Comparison of ENCODE assay signal across 29 mouse cellular contexts in genomic region chr3:27162410-27162804, GRCm38 (mm10). TPM values are rescaled to one million over a fixed set of nuclear protein-coding genes. Genes with fewer than 3 reads are reported as not detected.
DNase-seq lines count a peak whose midpoint lies in the region; ATAC-seq and TF ChIP-seq lines count a peak whose summit lies in the region.
"Had no signal": no experiment of that assay in that cellular context is flagged by ENCODE, and none has a peak within 500 bp of the region (broad histone marks: within the 10 kb centered on the region; RNA-seq: fewer than 3 reads in every experiment).

No protein-coding gene starts in this region.

- no peak for ATAC-seq in kidney, embryonic 16.5 days (ENCODE audit: low FRiP score, low TSS enrichment)
- peak; percentile 78 for ATAC-seq in intestine, embryonic 15.5 days
- peak; percentile 50 for ATAC-seq in megakaryocyte-erythroid progenitor cell, adult 5-6 weeks (replicated peaks; ENCODE audit: low FRiP score, low TSS enrichment, poor library complexity, severe bottlenecking)
- ATAC-seq: activated CD4-positive, CD25-positive, alpha-beta regulatory T cell, adult 4 months; forebrain, embryonic 15.5 days; hindbrain, embryonic 16.5 days had no signal

- DNase-seq in kidney, adult 2 months = no peak
- peak; percentile 66 for DNase-seq in MEL-GATA-1-ER (ENCODE audit: extremely low read depth, low read depth)
- no peak for DNase-seq in heart, postnatal 4 days
- no peak for DNase-seq in kidney, postnatal 14 days
- DNase-seq: adrenal gland, postnatal 10 days; adrenal gland, postnatal 36 days; B cell, adult 2 months; cerebellum, adult 18-20 months; cerebellum, adult 9-11 months; cerebellum, postnatal 25 days; embryo, embryonic 11 days; gastrocnemius, postnatal 25 days; heart, adult 2 months had no signal

- H3K27ac ChIP-seq in kidney, adult 2 months (ENCODE audit: insufficient read depth, low read depth, low read length) = peak overlapping the region; percentile 88
- H3K27ac ChIP-seq in kidney, embryonic 16.5 days (ENCODE audit: low read length) = no peak overlapping the region
- H3K27ac ChIP-seq in intestine, embryonic 15.5 days = no peak overlapping the region
- H3K27ac ChIP-seq: embryonic facial prominence, embryonic 10.5 days; embryonic facial prominence, embryonic 13.5 days; forebrain, embryonic 12.5 days; forebrain, embryonic 15.5 days; heart, adult 2 months; heart, embryonic 10.5 days; heart, embryonic 13.5 days; hindbrain, embryonic 10.5 days; hindbrain, embryonic 13.5 days had no signal

- TF ChIP-seq POLR2A in kidney, adult 2 months (IDR thresholded peaks at IDR 0.05; ENCODE audit: low read depth, low read length) = no peak

- no peak overlapping the region for H3K4me3 ChIP-seq in kidney, adult 2 months (ENCODE audit: insufficient read depth, low read depth, low read length)
- H3K4me3 ChIP-seq in kidney, embryonic 16.5 days (ENCODE audit: low read length) = no peak overlapping the region
- no peak overlapping the region for H3K4me3 ChIP-seq in intestine, embryonic 15.5 days (replicated peaks)
- H3K4me3 ChIP-seq: embryonic facial prominence, embryonic 10.5 days; embryonic facial prominence, embryonic 13.5 days; erythroblast, embryonic 14.5 days; forebrain, embryonic 12.5 days; forebrain, embryonic 15.5 days; heart, adult 2 months; heart, embryonic 10.5 days; heart, embryonic 13.5 days; hindbrain, embryonic 10.5 days; hindbrain, embryonic 13.5 days had no signal

- H3K9ac ChIP-seq in kidney, embryonic 16.5 days (replicated peaks; ENCODE audit: low read length) = no peak overlapping the region
- H3K9ac ChIP-seq in intestine, embryonic 15.5 days = no peak overlapping the region
- H3K9ac ChIP-seq: embryonic facial prominence, embryonic 13.5 days; forebrain, embryonic 12.5 days; forebrain, embryonic 15.5 days; heart, embryonic 13.5 days; hindbrain, embryonic 13.5 days had no signal

- peaks cover 8% of the 10 kb centered on the region for H3K4me1 ChIP-seq in kidney, adult 2 months (ENCODE audit: control insufficient read depth, insufficient read depth, low read length)
- no peaks in the 10 kb centered on the region for H3K4me1 ChIP-seq in kidney, embryonic 16.5 days (ENCODE audit: insufficient read depth, low read length)
- no peaks in the 10 kb centered on the region for H3K4me1 ChIP-seq in intestine, embryonic 15.5 days (replicated peaks)
- H3K4me1 ChIP-seq: forebrain, embryonic 12.5 days; forebrain, embryonic 15.5 days; hindbrain, embryonic 13.5 days had no signal

- WGBS in kidney, adult 2 months = 53% methylated on average over 2 of the region's 2 CpGs
- 60% methylated on average over 2 of the region's 2 CpGs for WGBS in kidney, embryonic 16.5 days
- 58% methylated on average over 2 of the region's 2 CpGs for WGBS in intestine, embryonic 15.5 days

- no peaks in the 10 kb centered on the region for H3K27me3 ChIP-seq in kidney, adult 2 months (replicated peaks; ENCODE audit: control insufficient read depth, insufficient read depth, low read length)
- H3K27me3 ChIP-seq in kidney, embryonic 16.5 days (ENCODE audit: insufficient read depth, low read length) = no peaks in the 10 kb centered on the region
- no peaks in the 10 kb centered on the region for H3K27me3 ChIP-seq in intestine, embryonic 15.5 days (replicated peaks)
- H3K27me3 ChIP-seq: CH12.LX; embryonic facial prominence, embryonic 13.5 days; forebrain, embryonic 12.5 days; forebrain, embryonic 15.5 days; heart, embryonic 13.5 days; hindbrain, embryonic 13.5 days had no signal

- H3K36me3 ChIP-seq in kidney, adult 2 months (ENCODE audit: control insufficient read depth, insufficient read depth, low read length) = no peaks in the 10 kb centered on the region
- H3K36me3 ChIP-seq in kidney, embryonic 16.5 days (ENCODE audit: insufficient read depth, low read length) = no peaks in the 10 kb centered on the region
- H3K36me3 ChIP-seq in intestine, embryonic 15.5 days = no peaks in the 10 kb centered on the region
- H3K36me3 ChIP-seq: embryonic facial prominence, embryonic 10.5 days; embryonic facial prominence, embryonic 13.5 days; forebrain, embryonic 12.5 days; forebrain, embryonic 15.5 days; G1E; heart, embryonic 10.5 days; heart, embryonic 13.5 days; hindbrain, embryonic 10.5 days; hindbrain, embryonic 13.5 days had no signal

- TF ChIP-seq CTCF in kidney, adult 2 months (conservative IDR thresholded peaks at IDR 0.05; ENCODE audit: insufficient read depth, insufficient read length, low read depth, low read length) = no peak

- H3K4me2 ChIP-seq in kidney, embryonic 16.5 days (replicated peaks; ENCODE audit: low read depth, low read length) = no peak overlapping the region
- H3K4me2 ChIP-seq in intestine, embryonic 15.5 days (replicated peaks) = no peak overlapping the region
- H3K4me2 ChIP-seq: embryonic facial prominence, embryonic 13.5 days; forebrain, embryonic 12.5 days; forebrain, embryonic 15.5 days; heart, embryonic 13.5 days; hindbrain, embryonic 13.5 days had no signal

- H3K9me3 ChIP-seq in kidney, embryonic 16.5 days (ENCODE audit: low read length) = no peaks in the 10 kb centered on the region
- no peaks in the 10 kb centered on the region for H3K9me3 ChIP-seq in intestine, embryonic 15.5 days
- H3K9me3 ChIP-seq: embryonic facial prominence, embryonic 10.5 days; embryonic facial prominence, embryonic 13.5 days; forebrain, embryonic 12.5 days; forebrain, embryonic 15.5 days; G1E; heart, embryonic 10.5 days; heart, embryonic 13.5 days; hindbrain, embryonic 10.5 days; hindbrain, embryonic 13.5 days had no signal

RNA-seq across cellular contexts. Expression of gene Ect2, which starts 8.7 kb away (rescaled TPM):
- polyA plus RNA-seq in kidney, adult 2 months (2012; rRNA removed) = 1.3 and 2.4 TPM in 2 replicates
- 58.9 and 63.9 TPM in 2 replicates for polyA plus RNA-seq in kidney, embryonic 16.5 days (2015; fragmentation: Nextera tagmentation; extraction: Ambion mirVana)
- polyA plus RNA-seq in intestine, embryonic 15.5 days (2015; fragmentation: Nextera tagmentation; extraction: Ambion mirVana) = 42.3 and 52.5 TPM in 2 replicates
- 40.0 and 42.6 TPM in 2 replicates for total RNA-seq in megakaryocyte-erythroid progenitor cell, adult 5-6 weeks (2014; fragmentation: Nextera tagmentation)
- 39.2 and 42.0 TPM in 2 replicates for total RNA-seq in megakaryocyte-erythroid progenitor cell, adult 5-6 weeks (2017)
- total RNA-seq in heart, postnatal 4 days (2021) = 10 to 100 TPM; 28.3 to 31.0 TPM

RNA-seq across cellular contexts. Expression of gene Nceh1, which starts 20.4 kb away (rescaled TPM):
- 141 and 409 TPM in 2 replicates for polyA plus RNA-seq in kidney, adult 2 months (2012; rRNA removed)
- 25.3 and 26.6 TPM in 2 replicates for polyA plus RNA-seq in kidney, embryonic 16.5 days (2015; fragmentation: Nextera tagmentation; extraction: Ambion mirVana)
- 8.6 and 9.3 TPM in 2 replicates for polyA plus RNA-seq in intestine, embryonic 15.5 days (2015; fragmentation: Nextera tagmentation; extraction: Ambion mirVana)
- total RNA-seq in megakaryocyte-erythroid progenitor cell, adult 5-6 weeks (2014; fragmentation: Nextera tagmentation) = 4.3 and 8.4 TPM in 2 replicates
- 6.4 and 16.3 TPM in 2 replicates for total RNA-seq in megakaryocyte-erythroid progenitor cell, adult 5-6 weeks (2017)
- 100 to 1,000 TPM; 111 to 114 TPM for total RNA-seq in heart, postnatal 4 days (2021)

Comparison
In these comparisons a context has a peak if more than half of its experiments do, and no peak if none do; other contexts are left out.
1. RNA of gene Ect2, which starts 8.7 kb away (polyA plus RNA-seq): 58.9 to 63.9 TPM in kidney, embryonic 16.5 days and 42.3 to 52.5 TPM in intestine, embryonic 15.5 days; 1.3 to 2.4 TPM in kidney, adult 2 months; every median in the first group is over 10 times any median in the second.